Mouse (Mus musculus) cerebellum, adult (tissue): ENCODE data around the gene Agrp.

Experiments used
- ATAC-seq: cut with Nextera tagmentation; 2 replicates; pipeline ENCODE4 v1.9.2; 2017; ENCODE audit warnings: mild to moderate bottlenecking, moderate library complexity, mixed read lengths; ENCODE audit not compliant: insufficient number of reproducible peaks, low FRiP score, low TSS enrichment

The Agrp gene

GRCm38 (mm10) chr8:105623679-105624245, 13.4 kb downstream of the Agrp start:
- no peak for ATAC-seq

DNA sequence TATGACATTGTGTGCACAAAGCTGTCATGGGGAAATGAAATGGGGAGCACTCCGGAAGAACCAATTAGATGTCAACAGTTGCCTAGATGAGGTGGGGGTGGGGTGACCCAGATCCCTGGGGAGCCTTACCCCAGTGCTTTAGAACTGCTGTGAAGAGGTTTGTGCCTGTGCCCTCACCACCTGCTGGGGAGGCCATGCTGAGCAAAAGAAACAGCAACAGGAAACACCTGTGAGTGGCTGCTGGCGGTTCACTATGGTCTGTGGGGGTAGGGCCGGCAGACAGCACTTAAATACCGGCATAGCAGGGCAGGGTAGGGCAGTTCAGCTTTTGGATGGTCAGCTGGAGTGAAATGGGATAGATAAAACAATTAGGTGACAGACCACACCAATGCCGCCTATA, 14.1 kb downstream of the Agrp start:
- ATAC-seq, result no peak

GRCm38 (mm10) chr8:105622421-105622920, 14.7 kb downstream of the Agrp start:
- peak; percentile 85 for ATAC-seq

DNA sequence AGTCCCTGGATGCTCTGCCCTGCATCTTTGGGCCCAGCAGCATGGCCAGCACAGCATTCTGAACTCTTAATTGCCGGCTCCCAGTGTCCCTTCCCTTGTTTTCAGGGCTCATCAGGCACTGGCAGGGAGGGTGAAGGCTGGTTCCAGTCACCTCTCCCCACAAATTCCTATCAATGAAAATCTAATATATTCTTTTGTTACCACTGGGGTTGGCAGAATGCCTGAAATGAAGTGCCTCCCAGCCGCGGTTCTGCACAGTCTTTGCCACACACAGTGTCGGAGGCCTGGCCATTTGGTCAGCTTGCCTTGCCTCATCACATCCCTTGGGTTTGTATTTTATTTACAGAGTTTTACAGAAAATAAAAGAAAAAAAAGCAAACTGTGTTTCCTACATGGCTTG, 15.4 kb downstream of the Agrp start:
- ATAC-seq, result no peak

DNA sequence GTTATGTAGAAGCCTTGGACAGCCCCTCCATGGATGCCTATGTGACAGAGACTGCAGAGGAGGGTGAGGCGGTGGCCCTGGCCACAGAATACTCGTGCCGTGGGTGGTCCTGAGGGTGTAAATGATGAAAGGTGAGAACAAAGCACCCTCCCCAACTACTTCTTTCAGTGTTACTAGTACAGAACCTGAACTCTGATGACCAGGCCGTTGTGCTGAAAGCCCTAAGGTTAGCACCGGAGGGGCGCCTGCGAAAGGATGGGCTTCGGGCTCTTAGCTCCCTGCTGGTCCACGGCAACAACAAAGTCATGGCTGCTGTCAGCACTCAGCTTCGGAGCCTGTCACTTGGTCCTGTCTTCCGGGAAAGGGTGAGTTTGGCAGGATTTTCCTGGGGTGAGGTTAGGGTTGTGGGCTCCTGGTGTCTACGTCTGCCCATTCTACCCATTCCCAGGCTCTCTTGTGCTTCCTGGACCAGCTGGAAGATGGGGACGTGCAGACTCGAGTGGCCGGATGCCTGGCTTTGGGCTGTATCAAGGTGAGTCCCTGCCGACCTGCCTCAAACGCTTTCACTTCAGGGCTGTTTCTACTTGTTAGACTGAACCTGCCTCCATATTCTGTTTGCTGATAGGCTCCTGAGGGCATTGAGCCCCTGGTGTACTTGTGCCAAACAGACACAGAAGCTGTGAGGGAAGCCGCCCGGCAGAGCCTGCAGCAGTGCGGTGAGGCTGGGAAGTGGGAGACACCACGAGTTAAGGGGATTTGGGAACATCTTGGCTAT, 16.1 kb downstream of the Agrp start:
- no peak for ATAC-seq

DNA sequence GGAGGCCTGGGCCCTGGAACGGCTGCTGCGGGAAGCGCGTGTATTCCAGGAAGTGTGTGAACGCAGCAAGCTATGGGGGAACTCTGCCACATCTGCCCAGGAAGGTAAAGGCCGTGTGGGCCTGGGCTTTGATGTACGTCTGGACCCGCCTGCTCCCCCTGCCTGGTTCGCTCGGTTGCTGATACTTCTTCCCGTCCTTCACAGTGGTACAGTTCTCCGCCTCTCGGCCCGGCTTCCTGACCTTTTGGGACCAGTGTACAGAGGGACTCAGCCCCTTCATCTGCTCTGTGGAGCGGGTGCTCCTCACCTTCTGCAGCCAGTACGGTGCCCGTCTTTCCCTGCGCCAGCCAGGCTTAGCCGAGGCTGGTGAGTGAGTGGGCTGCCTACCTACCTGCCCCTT, 17.0 kb downstream of the Agrp start:
- no peak for ATAC-seq

DNA sequence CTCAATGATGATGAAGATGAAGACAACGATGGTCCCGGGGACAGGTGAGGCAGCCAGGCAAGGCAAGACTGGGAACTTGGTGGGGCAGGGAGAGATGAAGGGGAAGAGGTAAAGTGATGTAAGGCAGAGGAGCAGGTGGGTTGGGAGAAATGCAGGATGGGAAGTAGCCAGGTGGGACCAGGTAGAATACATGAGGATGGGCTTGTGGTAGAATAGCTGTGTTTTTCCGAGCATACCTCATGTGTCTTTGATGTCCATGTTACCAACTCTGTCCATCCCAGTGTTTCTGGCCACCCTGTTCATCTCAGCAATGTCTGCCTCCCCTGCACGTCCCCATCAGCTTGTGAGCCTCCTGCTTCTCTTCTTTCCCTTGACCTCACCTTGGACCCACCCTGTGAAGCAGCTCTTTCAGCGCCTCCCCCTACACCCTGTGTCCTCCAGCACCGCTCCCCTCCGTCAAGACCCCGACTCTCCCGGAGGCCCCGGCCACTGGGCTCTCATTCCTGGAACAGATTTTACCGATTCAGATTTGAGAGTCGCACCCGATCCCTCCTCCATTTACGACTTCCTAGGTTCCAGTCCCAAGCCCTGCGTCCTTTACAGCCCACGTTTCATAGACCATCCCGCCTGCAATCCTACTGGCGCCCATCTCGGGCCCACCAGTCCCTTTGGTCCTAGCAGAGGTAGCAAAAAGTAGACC, 18.2 kb downstream of the Agrp start:
- ATAC-seq, result no peak

DNA sequence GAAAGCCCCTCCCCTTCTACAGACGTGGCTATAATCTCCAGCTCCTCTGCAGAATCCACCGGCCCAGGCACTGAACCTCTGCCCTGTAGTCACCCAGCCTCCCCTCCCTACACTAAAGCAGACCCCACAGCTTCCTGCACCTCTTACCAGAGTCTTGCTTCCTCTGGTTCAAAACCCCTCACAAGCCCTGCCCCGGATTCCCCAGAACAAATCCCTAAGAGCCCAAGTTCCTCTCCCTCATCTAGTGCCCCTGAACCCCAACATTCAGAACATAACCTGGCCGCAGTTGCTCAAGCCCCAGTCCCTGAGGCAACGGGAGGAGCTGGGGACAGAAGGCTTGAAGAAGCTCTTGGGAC, 18.9 kb downstream of the Agrp start:
- ATAC-seq, result no peak

DNA sequence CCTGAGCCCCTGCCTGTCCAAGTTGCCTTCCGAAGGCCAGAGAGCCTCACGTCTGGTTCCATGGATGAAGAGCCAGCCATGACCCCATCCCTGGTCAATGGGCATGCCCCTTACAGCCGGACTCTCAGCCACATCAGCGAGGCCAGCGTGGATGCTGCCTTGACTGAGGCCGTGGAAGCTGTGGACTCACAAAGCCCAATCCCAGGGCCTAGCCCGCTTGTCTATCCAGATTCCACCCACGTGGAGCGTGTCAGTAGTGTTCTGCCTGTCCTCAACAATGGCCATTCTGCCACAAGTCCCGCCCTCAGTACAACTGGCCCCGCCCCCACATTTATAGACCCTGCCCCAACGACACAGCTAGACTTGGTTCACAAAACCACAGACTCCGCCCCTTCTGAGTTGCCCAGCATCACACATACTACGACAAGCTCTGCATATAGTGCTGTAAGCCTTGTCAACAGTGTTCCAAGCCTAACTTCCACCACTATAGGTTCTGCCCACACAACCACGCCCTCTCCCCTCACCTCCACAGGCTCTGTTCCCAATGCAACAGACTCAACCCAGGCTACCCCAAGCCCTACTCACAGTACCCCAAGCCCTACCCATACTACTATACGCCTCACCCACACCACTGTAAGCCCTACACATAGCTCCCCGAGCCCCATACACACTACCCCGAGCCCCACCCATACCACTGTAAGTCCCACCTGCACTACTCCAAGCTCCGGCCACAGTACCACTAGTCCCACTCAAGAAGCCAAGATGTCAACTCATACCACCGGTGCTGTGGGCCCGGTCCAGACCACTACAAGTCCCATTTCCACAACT, 19.5 kb downstream of the Agrp start:
- no peak for ATAC-seq

GRCm38 (mm10) chr8:105615942-105616341, 21.3 kb downstream of the Agrp start:
- no peak for ATAC-seq

DNA sequence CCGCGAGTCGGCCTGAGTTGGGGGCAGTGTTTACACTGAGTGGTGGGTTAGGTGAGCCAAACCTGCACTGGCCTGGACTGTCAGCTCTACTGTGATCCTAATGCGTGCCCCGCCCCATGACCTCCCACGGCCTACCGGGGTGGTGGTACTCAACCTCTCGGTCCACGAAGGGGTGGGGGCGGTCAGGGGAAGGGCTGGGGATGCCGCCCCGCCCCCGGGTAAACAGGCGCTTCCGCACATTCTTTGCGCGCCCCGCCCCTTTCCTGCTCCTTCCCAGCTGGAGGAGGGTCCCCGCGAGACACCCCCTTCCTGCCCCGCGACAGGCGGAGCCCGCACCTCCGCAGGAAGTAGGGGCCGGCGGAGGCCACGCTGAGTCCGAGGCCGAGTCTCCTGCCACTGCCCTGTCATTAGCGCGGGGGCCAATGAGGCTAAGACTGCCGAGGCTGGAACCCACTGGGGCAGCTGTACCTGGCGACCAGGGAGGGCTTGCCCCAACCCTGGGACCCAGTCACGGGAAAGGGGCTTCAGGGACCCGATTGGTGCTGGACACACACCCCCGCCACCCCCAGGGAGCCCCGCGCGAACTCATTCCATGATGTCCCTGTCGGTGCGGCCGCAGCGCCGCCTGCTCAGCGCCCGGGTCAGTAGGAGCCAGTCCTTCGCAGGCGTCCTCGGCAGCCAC, 23.2 kb downstream of the Agrp start:
- no peak for ATAC-seq

DNA sequence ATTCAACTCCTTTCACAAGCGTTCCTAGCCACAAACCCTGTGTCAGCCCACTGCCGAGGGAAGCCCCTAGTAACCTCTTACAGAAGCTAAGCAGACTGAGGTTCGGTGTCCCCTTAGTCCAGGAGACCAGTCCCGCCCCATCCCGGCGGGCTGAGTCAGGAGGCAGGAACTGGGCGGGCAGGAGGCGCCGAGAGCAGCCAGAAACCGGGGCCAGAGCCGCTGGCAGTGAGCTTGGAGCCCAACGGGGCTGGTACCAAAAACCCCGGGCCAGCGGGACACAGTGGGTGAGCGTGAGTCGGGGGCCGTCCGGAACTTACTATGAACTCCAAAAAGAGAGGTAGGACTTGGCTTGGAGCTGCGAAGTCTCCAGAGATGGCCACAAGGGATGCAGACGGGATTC, 24.2 kb downstream of the Agrp start:
- ATAC-seq, result no peak

GRCm38 (mm10) chr8:105611836-105612235, 25.4 kb downstream of the Agrp start:
- no peak for ATAC-seq

DNA sequence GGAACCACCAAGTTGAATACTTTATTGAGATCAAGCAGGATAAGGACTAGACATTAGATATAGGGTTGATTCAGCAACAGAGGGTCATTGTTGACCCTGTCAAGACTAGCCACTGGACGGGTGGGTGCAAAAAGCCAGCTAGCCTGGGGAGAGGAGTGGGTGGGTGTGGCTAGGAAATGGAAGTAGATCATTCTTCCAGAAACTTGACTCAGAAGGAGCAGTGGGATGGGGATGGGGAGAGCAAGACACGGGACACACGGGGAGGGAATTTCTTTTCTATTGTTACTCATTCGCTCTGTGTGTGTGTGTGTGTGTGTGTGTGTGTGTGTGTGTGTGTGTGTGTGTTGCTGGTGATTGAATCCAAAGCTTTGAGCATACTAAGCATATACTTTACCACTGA, 27.4 kb downstream of the Agrp start:
- ATAC-seq, result no peak

- ATAC-seq, result no peak
These were observed 27.8 kb downstream of the Agrp start for GRCm38 (mm10) chr8:105609355-105609754.

DNA sequence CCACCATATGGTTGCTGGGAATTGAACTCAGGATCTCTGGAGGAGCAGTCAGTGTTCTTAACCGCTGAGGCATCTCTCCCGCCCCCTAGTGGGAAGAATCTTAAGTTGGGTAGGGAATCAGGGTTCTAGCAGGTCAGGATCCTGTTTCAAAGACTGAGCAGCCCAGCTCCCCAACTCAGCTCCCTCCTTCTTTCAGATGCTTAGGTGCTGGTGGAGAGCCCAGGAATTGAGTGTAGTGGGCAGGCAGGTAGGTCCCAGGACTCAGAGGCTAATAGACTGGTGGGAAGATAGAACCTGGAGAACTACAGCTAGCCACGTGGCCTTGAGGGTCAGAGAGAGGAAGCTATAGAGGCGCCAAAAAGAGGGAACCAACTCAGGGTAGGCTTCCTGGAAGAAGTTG, 29.5 kb downstream of the Agrp start:
- ATAC-seq, result no peak

GRCm38 (mm10) chr8:105607062-105607461, 30.1 kb downstream of the Agrp start:
- ATAC-seq, result no peak

GRCm38 (mm10) chr8:105606189-105607023, 30.8 kb downstream of the Agrp start:
- peak; percentile 36 for ATAC-seq

DNA sequence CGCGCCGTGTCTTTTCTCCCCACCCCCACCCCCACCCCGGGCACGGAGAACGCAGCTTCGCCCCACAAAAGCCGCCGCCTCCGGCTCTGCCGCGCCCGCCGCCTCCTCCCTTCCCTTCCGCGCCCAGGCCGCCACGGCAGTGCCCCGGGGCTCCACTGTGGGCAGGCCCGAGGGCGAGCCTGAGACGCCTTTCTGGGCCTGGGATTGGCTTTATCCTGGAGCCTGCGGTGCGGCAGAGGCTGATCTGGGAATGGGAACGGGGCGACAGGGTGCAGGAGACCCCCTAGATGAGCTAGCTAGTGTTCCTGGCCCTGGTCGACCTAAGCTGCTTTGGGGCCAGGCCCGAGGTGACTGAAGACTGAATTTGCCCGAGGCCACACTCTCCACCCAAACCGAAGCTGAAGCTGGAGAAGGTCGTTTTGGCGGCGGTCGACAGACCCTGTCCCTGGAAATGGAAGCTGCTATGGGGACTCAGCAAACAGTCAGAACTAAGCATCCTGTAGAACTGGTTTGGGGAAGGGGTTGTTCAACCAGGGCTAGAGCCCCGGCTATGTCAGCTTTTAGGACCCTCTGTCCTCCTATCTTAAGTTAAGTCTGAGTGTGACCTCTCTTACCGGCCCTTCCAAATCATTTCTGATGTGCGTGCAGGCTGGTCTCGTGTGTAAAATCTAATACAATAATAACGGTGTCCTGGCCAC, 31.6 kb downstream of the Agrp start:
- peak; percentile 13; the same call in 1 of the 2 replicates for ATAC-seq
